Mouse (Mus musculus): ENCODE results near the gene Alkbh4.
"Not testable (repeated sequence)": the region's sequence is repeated elsewhere in the genome, so short reads cannot be mapped to it uniquely, and the experiment has no call there.

Alkbh4 gene

GRCm38 (mm10) chr5:136135571-136136291 is at the start of gene Alkbh4, which contains the start of gene Lrwd1:
Alkbh4 (plus strand) TSS chr5:136136146.
Lrwd1 (minus strand) TSS chr5:136136074.
- peak; percentile 94 for DNase-seq (ENCODE audit: extremely low spot score)

DNA sequence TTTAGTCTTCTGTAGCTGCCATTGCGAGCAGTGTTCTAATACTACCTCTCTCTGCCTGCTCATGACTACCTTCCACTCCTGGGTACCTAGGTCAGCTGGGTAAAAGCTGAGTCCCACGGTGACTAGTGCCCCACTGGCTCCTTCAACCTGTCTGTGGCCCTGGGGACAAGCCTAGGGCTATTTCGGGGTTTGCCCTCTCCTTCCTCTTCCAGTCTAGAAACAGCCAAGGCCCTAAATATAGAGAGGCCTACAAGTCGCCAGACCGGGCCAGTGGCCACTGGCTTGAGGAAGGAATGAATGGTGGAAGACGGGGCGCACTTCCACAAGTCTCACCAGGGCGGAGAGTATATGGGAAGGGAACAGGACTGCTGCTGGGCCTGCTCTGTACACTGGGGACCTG is 49.7 kb upstream of the Alkbh4 start:
- no peak for DNase-seq (ENCODE audit: extremely low spot score)

DNA sequence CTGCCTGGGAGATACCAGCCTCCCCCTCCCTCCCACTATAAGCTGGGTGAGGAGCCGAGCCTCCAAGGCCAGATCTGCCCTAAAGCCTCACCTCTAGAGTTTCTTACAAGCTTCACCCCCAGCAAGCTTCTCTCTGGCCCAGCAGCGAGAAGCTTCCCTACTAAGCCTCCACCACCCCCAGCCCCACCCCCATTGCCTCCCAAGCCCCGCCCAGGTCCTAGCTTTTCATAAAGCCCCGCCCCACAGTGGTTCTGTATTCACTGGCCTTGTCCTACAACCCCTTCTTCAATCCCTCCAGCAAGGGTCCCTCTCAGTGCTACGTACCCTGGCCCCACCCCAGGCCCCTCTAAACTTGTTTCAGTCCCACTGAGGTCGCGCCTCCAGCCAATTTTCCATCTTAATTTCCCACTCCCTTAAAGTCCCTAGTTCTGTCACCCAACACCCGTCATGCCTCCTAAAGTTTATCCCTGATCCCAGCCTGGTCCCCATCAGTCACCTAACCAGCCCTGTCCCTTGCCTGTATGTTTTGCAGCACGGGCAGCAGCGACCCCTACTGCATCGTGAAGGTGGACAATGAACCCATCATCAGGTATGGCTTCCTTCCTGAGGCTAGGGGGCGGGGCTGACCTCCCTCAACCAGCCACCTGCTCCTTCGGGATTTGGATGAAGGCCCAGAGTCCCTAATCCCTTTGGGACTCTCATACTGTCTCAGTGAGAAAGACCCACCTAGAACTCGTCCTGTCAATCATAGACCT is 46.9 kb upstream of the Alkbh4 start:
- no peak for DNase-seq (ENCODE audit: extremely low spot score)

DNA sequence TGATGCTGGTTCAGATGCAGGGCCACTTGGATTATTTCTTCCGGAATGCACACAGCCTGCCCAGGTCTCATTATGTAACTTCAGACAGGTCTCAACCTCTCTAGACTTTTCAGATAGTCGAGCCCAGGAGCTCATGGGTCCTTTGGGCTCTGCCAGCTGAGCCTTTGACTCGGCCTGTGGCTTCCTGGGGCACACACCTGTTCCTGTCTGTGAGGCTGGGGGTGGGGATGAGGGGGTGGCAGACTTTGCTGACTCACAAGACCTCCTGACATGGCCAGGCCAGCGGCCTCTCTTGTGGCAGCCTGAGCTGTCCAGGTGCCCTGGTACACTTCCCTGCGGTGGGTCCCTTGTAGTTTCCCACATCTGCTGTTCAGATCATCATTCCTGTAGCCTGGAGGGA is 44.0 kb upstream of the Alkbh4 start:
- DNase-seq (ENCODE audit: extremely low spot score): no peak

DNA sequence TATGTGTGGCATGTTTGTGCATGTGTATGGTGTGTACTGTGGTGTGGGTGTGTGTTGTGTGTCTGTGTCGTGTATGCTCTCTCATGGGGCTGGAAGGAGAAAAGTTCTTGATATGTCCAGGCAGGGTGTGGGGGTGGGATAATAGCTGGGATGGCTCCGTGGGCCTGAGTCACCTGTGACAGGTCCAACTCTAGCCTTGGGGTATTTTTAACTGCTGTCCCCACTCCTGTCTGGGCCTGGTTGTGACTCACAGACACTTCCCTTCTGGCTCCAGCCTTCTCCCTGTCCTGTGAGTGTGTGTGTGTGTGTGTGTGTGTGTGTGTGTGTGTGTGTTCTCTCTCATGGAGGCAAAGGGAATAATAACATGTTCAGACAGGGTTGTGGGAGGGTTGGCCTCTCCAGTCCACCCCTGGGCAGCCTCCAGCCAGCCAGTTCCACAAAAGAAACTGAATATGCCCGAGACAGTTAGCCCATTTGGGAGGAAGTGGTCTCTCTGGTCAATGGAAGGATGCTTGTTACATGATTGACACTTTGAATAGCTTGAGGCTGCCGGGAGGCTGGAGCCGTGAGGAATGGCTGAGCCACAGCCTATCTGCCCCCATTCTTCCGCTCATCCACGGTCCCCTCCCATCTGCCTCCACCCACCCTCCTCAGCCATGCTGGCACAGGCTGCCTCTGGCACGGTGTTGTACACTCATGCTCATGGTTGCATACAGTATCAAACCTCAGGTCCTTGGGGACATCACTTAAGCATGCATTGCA is 41.5 kb upstream of the Alkbh4 start:
- no peak for DNase-seq (ENCODE audit: extremely low spot score)

DNA sequence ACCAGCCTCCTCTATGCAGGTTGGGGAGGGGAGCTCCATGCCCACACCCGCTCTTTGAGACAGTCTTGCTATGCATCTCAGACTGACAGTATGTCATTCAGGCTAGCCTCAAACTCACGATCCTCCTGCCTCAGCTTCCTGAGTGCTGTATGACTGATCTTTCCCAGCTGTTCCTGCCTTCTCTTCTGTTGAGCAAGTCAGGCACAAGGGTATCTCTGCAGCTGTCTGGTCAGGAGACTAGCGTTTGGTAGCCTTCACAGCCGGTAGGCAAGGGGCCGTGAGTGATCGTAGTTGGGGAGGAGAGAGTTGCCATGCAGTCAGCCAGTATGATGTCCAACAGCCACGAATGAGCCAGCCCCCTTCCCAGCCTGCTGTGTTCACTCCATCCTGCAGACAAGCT is 40.9 kb upstream of the Alkbh4 start:
- no peak for DNase-seq (ENCODE audit: extremely low spot score)

GRCm38 (mm10) chr5:136098536-136098935 is 37.4 kb upstream of the Alkbh4 start:
- no peak for DNase-seq (ENCODE audit: extremely low spot score)

DNA sequence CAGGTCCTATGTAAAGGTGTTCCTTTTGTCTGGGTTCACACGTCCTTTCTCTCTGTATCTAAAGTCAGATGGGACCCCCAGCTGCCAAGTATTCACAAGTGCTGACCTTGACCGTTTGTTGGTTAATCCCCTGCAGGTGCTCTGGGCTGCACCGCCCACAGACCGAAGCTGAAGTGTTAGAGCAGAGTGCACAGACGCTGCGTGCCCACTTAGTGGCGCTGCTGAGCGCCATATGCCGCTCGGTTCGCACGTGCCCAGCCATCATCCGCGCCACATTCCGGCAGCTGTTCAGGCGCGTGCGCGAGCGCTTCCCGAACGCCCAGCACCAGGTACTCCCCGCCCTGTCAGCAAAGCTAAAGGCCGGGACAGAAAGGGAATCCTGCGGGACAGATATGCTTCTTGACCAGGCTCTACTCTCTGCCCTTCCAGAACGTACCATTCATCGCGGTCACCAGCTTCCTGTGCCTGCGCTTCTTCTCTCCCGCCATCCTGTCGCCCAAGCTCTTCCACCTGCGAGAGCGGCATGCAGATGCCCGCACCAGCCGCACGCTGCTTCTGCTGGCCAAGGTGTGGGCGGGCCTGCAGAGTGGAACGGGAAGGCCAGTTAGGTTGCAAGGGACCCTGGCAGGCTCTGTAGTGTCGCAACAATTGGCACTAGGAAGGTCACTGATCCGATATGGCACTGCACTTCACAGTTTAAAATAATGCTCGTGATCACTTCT is 33.7 kb upstream of the Alkbh4 start:
- DNase-seq (ENCODE audit: extremely low spot score): peak; percentile 72

DNA sequence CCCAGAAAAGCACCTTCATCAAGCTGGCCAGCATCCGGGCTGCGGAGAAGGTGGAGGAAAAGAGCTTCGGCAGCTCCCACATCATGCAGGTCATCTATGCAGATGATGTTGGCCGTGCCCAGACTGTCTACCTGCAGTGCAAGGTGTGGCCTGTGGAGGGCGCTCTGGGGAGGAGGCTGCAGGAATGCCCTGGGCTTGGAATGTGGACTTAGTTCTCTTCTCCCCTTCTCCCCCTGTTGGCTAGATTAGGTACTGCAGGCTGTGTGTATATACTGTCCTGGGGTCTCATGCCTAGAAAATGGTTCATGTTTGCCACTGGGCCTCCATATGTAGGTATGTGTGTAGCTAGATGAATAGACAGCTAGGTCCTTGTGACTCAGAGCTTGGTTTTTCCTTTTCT is 31.4 kb upstream of the Alkbh4 start:
- peak; percentile 26 for DNase-seq (ENCODE audit: extremely low spot score)

- DNase-seq (ENCODE audit: extremely low spot score): no peak
Observed at GRCm38 (mm10) chr5:136108486-136108885, 27.5 kb upstream of the Alkbh4 start.

GRCm38 (mm10) chr5:136109042-136109441 is 26.9 kb upstream of the Alkbh4 start:
- no peak for DNase-seq (ENCODE audit: extremely low spot score)

DNA sequence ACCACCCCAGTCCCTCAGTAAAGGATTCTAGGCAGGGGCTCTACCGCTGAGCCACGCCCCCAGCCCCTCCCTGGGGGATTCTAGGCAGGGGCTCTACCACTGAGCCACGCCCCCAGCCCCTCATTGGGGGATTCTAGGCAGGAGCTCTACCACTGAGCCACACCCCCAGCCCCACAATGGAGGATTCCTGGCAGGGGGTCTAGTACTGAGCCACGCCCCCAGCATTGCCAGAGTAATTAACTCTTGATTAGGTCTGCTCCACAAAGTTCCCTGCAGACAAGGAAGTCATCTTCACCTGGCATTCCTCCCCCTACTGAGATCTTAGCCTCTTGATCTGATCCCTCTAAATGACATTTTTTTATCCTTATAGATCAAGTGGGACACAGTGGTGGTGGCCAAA is 22.4 kb upstream of the Alkbh4 start:
- not testable (repeated sequence) for DNase-seq (ENCODE audit: extremely low spot score)

DNA sequence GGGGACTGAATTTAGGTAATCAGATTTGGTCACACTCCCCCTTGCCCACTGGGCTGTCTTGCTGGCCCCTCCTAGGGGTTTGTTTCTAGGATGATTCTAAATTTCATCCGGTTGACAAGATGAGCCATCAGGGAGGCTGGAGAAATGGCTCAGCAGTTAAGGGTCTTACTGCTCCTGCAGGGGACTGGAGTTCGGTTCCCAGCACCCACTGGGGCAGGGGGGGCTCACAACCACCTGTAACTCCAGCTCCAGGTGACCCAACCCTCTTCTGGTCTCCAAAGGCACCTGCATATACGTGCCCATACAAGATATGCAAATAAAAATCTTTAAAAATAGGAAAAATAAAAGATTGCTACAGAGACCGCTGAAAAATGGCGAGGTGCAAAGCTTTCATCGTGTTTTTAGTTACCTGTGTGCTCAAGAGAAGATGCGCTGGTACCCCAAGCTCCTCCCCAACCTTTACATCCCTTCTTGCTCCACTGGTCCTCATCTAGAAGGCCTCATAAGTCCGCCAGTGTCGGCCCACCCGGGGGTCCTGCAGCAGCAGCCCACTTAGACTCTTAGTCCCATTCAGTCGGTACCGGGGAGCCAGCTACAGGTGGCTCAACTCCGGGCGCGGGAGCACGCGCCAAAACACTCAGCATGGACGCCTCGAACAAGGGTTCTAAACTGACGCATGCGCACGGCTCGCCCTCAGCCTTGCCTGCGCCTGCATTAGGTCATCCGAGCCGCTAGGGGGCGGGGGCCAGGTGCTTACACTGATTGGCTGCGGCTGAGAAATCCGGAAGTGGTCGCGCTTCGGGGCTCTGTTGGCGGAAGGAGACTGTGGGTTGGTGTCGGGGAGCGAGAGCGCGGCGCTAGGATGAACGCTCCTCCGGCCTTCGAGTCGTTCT is 19.8 kb upstream of the Alkbh4 start, which contains the start of gene Polr2j:
Gene Polr2j (plus strand): TSS at position 741 of the 893 bp plus-strand sequence.
- peak; percentile 99 for DNase-seq (ENCODE audit: extremely low spot score)

GRCm38 (mm10) chr5:136116784-136117112 is 19.2 kb upstream of the Alkbh4 start:
- DNase-seq (ENCODE audit: extremely low spot score): no peak

- no peak for DNase-seq (ENCODE audit: extremely low spot score)
Observed at GRCm38 (mm10) chr5:136122165-136122564, 13.8 kb upstream of the Alkbh4 start.

DNA sequence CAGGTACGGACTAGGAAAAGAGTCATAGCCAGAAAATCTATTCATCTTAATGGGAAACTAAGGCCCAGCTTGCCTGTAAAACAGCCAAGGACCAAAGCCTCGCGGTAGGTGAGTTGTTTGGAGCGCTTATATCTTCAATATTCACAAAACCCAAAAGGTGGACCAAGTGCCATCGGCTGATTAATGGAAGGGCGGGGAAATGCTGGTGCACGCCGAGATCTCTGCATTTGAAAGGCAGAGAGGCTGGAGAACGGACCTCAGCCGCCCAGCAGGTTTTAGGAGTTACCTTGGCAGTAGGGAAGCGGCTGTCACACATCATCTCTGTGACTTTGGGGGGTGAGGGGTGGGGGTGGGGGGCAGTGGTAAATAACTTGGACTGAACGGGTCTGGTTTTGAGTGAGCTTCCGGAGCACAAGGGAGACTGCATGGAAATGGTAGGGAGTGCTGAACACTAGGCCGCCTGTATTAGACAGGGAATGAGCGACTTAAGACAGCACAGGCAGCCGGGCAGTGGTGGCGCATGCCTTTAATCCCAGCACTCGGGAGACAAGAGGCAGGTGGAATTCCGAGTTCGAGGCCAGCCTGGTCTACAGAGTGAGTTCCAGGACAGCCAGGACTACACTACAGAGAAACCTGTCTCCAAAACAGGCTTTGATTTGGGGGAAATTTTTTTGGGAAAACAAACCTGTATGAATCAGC is 495 bp downstream of the Alkbh4 start:
- DNase-seq (ENCODE audit: extremely low spot score): peak; percentile 11

DNA sequence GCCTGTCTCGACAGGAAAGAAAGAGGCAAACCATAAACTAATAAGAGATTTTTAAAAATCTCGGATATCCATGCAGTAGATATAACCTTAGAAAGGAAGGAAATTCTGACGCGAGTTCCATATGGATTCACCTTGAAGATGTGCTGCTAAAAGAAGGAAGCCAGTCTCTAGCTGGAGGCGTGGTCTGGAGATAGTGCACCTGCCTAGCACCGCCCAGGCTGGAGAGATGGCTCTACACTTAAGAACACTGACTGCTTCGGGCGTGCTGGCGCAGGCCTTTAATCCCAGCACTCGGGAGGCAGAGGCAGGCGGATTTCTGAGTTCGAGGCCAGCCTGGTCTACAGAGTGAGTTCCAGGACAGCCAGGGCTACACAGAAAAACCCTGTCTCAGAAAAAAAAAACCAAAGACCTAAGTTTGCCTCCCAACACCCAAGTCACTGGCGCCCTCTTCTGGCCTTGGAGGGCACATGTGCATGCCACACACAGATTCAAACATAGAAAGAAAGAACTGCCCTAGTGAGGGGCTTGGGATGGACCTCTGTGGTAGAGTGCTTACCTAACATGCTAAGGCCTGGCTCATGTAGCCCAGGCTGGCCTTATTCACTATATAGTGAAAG is 1.8 kb downstream of the Alkbh4 start:
- DNase-seq (ENCODE audit: extremely low spot score): peak; percentile 36

- DNase-seq (ENCODE audit: extremely low spot score): no peak
Observed at GRCm38 (mm10) chr5:136139393-136139792, 3.4 kb downstream of the Alkbh4 start.

DNA sequence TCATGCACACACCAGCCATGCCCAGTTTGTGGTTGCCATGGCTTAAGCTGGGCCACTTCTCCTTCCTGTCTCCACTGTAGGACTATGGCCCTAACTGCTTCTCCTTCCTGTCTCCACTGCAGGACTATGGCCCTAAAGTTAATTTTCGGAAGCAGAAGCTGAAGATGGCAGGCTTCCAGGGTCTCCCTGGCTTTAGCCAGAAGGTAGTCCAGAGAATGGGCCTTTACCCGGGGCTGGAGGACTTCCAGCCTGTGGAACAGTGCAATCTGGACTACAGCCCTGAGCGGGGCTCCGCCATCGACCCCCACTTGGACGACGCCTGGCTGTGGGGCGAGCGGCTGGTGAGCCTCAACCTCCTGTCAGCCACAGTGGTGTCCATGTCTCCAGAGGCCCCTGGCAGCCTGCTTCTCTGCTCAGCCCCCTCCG is 4.1 kb downstream of the Alkbh4 start:
- DNase-seq (ENCODE audit: extremely low spot score): no peak

- DNase-seq (ENCODE audit: extremely low spot score): no peak
Observed at GRCm38 (mm10) chr5:136142746-136143145, 6.8 kb downstream of the Alkbh4 start.
